Mouse (Mus musculus) thymus, adult 2 months (tissue): Measurements from ENCODE around the gene L1cam.

Source experiments
- CTCF ChIP-seq: fragments of 200-500 bp; IDR thresholded peaks from 2 replicates; pipeline ENCODE4 v1.5.1; 2012; ENCODE audit warnings: mild to moderate bottlenecking, control low read depth, low read length, moderate library complexity, borderline replicate concordance; ENCODE audit not compliant: control insufficient read depth, poor library complexity, insufficient read depth; ENCODE audit errors: extremely low read depth
- POLR2A ChIP-seq: fragments of 200-500 bp; IDR thresholded peaks from 2 replicates; pipeline ENCODE4 v1.6.1; 2012; ENCODE audit warnings: mild to moderate bottlenecking, low read length, control low read depth, moderate library complexity; ENCODE audit not compliant: control insufficient read depth, poor library complexity, insufficient read depth; ENCODE audit errors: extremely low read depth

DNA sequence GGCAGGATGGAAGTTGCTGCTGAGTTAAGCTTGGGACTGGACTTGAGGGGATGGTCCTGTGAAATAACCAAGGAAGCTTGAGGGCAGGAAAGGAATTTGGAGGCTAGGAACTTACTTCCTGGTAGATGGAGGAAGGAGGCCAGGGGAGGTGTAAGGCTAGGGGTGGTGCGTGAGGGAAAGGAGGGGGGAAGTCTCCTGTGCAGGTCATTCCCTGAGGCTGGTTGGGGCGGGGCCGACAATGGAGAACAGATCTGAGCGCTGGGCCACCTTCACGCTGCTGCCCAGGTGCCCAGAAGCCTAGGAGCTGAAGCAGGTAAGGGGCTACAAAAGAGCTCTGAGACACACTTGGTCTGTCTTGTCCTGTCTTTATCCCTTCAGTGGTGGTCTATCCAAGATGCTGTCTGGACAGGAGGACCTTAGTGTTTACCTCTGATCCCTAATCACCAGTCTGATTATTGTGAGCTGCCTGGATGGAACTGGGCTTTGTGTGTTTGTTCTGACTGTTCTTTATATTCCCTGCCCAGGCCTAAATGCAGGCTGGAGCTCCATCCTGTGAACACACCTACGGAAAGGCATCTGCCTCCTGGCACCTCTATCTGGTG lies 4.3 kb downstream of the L1cam start, which contains the start of gene Avpr2:
- TF ChIP-seq CTCF, result no peak
- TF ChIP-seq POLR2A, result no peak
